Mouse (Mus musculus) spleen, adult 2 months (tissue): Measurements from ENCODE around the gene Prcd.

ENCODE experiments used
- CTCF ChIP-seq: fragments of 200-500 bp; IDR thresholded peaks from 2 replicates; pipeline ENCODE4 v1.5.1; 2011; ENCODE audit warnings: mild to moderate bottlenecking, inconsistent platforms; ENCODE audit not compliant: insufficient read depth, insufficient read length, insufficient replicate concordance; ENCODE audit errors: extremely low read depth
- POLR2A ChIP-seq: fragments of 200-500 bp; IDR thresholded peaks from 2 replicates; pipeline ENCODE4 v1.6.1; 2011; ENCODE audit warnings: low read depth, low read length, inconsistent platforms

DNA sequence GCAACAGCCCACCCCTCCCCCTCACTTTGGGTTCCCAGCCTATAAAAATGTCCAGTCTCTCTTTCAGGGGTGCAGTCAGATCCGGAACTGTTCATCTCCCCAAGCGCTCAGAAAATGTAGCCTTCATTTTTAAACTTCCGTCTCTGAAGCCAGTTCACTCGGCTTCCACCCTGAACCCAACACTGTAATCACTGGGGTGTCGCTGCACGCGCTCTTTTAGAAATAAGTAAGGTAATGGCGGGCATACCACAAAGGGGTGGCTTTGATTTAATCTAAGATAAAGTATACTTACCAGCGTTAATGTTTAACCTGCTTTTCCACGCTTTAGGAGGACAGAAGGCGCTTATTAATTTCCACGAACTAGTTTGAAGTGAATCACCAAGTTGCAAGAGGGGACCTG is 60.7 kb downstream of the Prcd start:
- no peak for TF ChIP-seq CTCF
- TF ChIP-seq POLR2A, result no peak
